Mouse (Mus musculus) liver, adult 2 months (tissue): ENCODE results near the gene Man1c1. TPM values are rescaled to one million over a fixed set of nuclear protein-coding genes. Genes with fewer than 3 reads are reported as not detected.

ENCODE experiments used
- DNase-seq: peaks from one replicate; pipeline ENCODE4 v3.0.0-alpha.2; 2011; ENCODE audit warnings: low read depth, low spot score; ENCODE audit errors: extremely low read depth
- H3K27ac ChIP-seq: fragments of 200-500 bp; replicated peaks from 2 replicates; pipeline ENCODE4 v1.5.1; 2012; ENCODE audit warnings: low read depth, mild to moderate bottlenecking, control low read depth, inconsistent platforms, low read length; ENCODE audit not compliant: insufficient read depth
- H3K27me3 ChIP-seq: fragments of 200-500 bp; 2 replicates; pipeline ENCODE4 v1.6.1; 2012; ENCODE audit warnings: mild to moderate bottlenecking, moderate library complexity, low read length, inconsistent platforms; ENCODE audit not compliant: control insufficient read depth, insufficient read depth
- H3K36me3 ChIP-seq: fragments of 200-500 bp; 2 replicates; pipeline ENCODE4 v1.6.1; 2012; ENCODE audit warnings: low read length, inconsistent platforms; ENCODE audit not compliant: control insufficient read depth, insufficient read depth
- H3K4me1 ChIP-seq: fragments of 200-500 bp; 2 replicates; pipeline ENCODE4 v1.6.1; 2011; ENCODE audit warnings: low read length; ENCODE audit not compliant: control insufficient read depth, insufficient read depth
- H3K4me3 ChIP-seq: fragments of 200-500 bp; 2 replicates; pipeline ENCODE4 v1.5.1; 2011; ENCODE audit warnings: low read depth, mild to moderate bottlenecking, control low read depth, low read length, moderate library complexity; ENCODE audit not compliant: insufficient read depth
- H3K79me2 ChIP-seq: fragments of 200-500 bp; 2 replicates; pipeline ENCODE4 v1.6.1; 2012; ENCODE audit warnings: inconsistent platforms, mild to moderate bottlenecking, low read length, moderate library complexity; ENCODE audit not compliant: control insufficient read depth, insufficient read depth
- H3K9ac ChIP-seq: fragments of 200-500 bp; 2 replicates; pipeline ENCODE4 v1.6.1; 2012; ENCODE audit warnings: low read depth, mild to moderate bottlenecking, control low read depth, inconsistent platforms, low read length
- CTCF ChIP-seq: fragments of 200-500 bp; IDR thresholded peaks from 2 replicates; pipeline ENCODE4 v1.5.1; 2011; ENCODE audit warnings: low read depth, low read length, control low read depth
- POLR2A ChIP-seq: fragments of 200-500 bp; IDR thresholded peaks from 2 replicates; pipeline ENCODE4 v1.6.1; 2011; ENCODE audit warnings: low read length, control low read depth; ENCODE audit not compliant: insufficient read depth; ENCODE audit errors: extremely low read depth
- WGBS: fragments of 180-500 bp; shearing (Covaris S2); methylation state at CpG from one replicate; pipeline ENCODE4 v1.1.7; 2018; 5-methylcytosine and 5-hydroxymethylcytosine counted together
- polyA plus RNA-seq: library from polyadenylated mRNA; depleted of rRNA; stranded (reverse); fragments of >200 nt; gene quantifications from 2 replicates; pipeline ENCODE4 v1.2.3, GENCODE M21; 2012
- total RNA-seq: library from RNA; depleted of rRNA; stranded (reverse); fragments of >200 nt; gene quantifications from 2 replicates; pipeline ENCODE4 v1.2.3, GENCODE M21; 2014

Gene Man1c1
- total and polyA plus RNA-seq, 2 experiments: 1.1 TPM

GRCm38 (mm10) chr4:134645042-134645948 is 58.8 kb downstream of the Man1c1 start:
- Histone ChIP-seq H3K4me3 (no peak overlapping the region), H3K4me1 (no peaks in the 10 kb centered on the region), H3K79me2 (no peaks in the 10 kb centered on the region; the same call in 1 of the 2 replicates), H3K9ac (no peak overlapping the region), H3K27ac (no peak overlapping the region), H3K27me3 (no peaks in the 10 kb centered on the region), H3K36me3 (no peaks in the 10 kb centered on the region)
- WGBS: 89% methylated on average over 21 of the region's 21 CpGs
- TF ChIP-seq CTCF: no peak
- TF ChIP-seq POLR2A: no peak
- no peak for DNase-seq

- no peaks in the 10 kb centered on the region; the same call in 1 of the 2 replicates for H3K79me2 ChIP-seq
- no peak overlapping the region for H3K4me3 ChIP-seq
- H3K9ac ChIP-seq: no peak overlapping the region
- H3K36me3 ChIP-seq: no peaks in the 10 kb centered on the region
- no peak overlapping the region for H3K27ac ChIP-seq
- no peaks in the 10 kb centered on the region for H3K4me1 ChIP-seq
- no peaks in the 10 kb centered on the region for H3K27me3 ChIP-seq
- TF ChIP-seq CTCF (no peak), POLR2A (no peak)
- no peak for DNase-seq
- 87% methylated on average over 6 of the region's 6 CpGs for WGBS
Observed at GRCm38 (mm10) chr4:134644410-134644809, 59.7 kb downstream of the Man1c1 start.

GRCm38 (mm10) chr4:134641711-134642516 is 62.2 kb downstream of the Man1c1 start:
- no peak overlapping the region for H3K4me3 ChIP-seq
- H3K36me3 ChIP-seq: no peaks in the 10 kb centered on the region
- TF ChIP-seq POLR2A (no peak), CTCF (no peak)
- no peak for DNase-seq
- H3K9ac ChIP-seq: no peak overlapping the region
- no peaks in the 10 kb centered on the region for H3K27me3 ChIP-seq
- H3K4me1 ChIP-seq: no peaks in the 10 kb centered on the region
- H3K79me2 ChIP-seq: no peaks in the 10 kb centered on the region; the same call in 1 of the 2 replicates
- 87% methylated on average over 30 of the region's 30 CpGs for WGBS
- H3K27ac ChIP-seq: no peak overlapping the region

GRCm38 (mm10) chr4:134639325-134639724 is 64.8 kb downstream of the Man1c1 start:
- Histone ChIP-seq H3K27ac (no peak overlapping the region), H3K27me3 (no peaks in the 10 kb centered on the region), H3K4me1 (no peaks in the 10 kb centered on the region), H3K4me3 (no peak overlapping the region), H3K79me2 (no peaks in the 10 kb centered on the region; the same call in 1 of the 2 replicates), H3K36me3 (no peaks in the 10 kb centered on the region), H3K9ac (no peak overlapping the region)
- TF ChIP-seq POLR2A: no peak
- TF ChIP-seq CTCF: no peak
- DNase-seq: no peak
- WGBS: 91% methylated on average over 7 of the region's 7 CpGs

GRCm38 (mm10) chr4:134638111-134638550 is 66.0 kb downstream of the Man1c1 start:
- H3K27ac ChIP-seq: no peak overlapping the region
- WGBS: 81% methylated on average over 5 of the region's 5 CpGs
- no peaks in the 10 kb centered on the region for H3K27me3 ChIP-seq
- no peak overlapping the region for H3K4me3 ChIP-seq
- no peaks in the 10 kb centered on the region for H3K36me3 ChIP-seq
- no peak for DNase-seq
- no peaks in the 10 kb centered on the region; the same call in 1 of the 2 replicates for H3K79me2 ChIP-seq
- H3K9ac ChIP-seq: no peak overlapping the region
- TF ChIP-seq CTCF (no peak), POLR2A (no peak)
- H3K4me1 ChIP-seq: peaks cover 1% of the 10 kb centered on the region; the same call in 1 of the 2 replicates
